Mouse (Mus musculus) embryonic facial prominence, embryonic 11.5 days (tissue): ENCODE measurements around the gene Synpo2l. TPM values are rescaled to one million over a fixed set of nuclear protein-coding genes. Genes with fewer than 3 reads are reported as not detected.

Experiments
- ATAC-seq: fragments of 200-750 bp; cut with Nextera tagmentation; replicated peaks from 2 replicates; pipeline ENCODE4 v1.8.0; 2017; ENCODE audit warnings: low read depth; ENCODE audit not compliant: insufficient number of reproducible peaks, low FRiP score, low TSS enrichment
- DNase-seq: peaks from one replicate; pipeline ENCODE4 v3.0.0-alpha.2; 2015; ENCODE audit warnings: low spot score
- H3K27ac ChIP-seq: fragments of 300-500 bp; sonication (generic); replicated peaks from 2 replicates; pipeline ENCODE4 v1.5.1; 2014; ENCODE audit warnings: mild to moderate bottlenecking, low read depth, low read length, control low read depth
- H3K27me3 ChIP-seq: fragments of 300-500 bp; sonication (generic); 2 replicates; pipeline ENCODE4 v1.6.1; 2014; ENCODE audit warnings: mild to moderate bottlenecking, low read length, moderate library complexity, mixed read lengths; ENCODE audit not compliant: control insufficient read depth, insufficient read depth
- H3K36me3 ChIP-seq: fragments of 300-500 bp; sonication (generic); replicated peaks from 2 replicates; pipeline ENCODE4 v1.6.1; 2014; ENCODE audit warnings: low read depth, mild to moderate bottlenecking, low read length, moderate library complexity, mixed read lengths; ENCODE audit not compliant: control insufficient read depth, insufficient read depth
- H3K4me1 ChIP-seq: fragments of 300-500 bp; sonication (generic); 2 replicates; pipeline ENCODE4 v1.6.1; 2014; ENCODE audit warnings: low read length, mixed read lengths; ENCODE audit not compliant: control insufficient read depth, insufficient read depth
- H3K4me2 ChIP-seq: fragments of 300-500 bp; sonication (generic); 2 replicates; pipeline ENCODE4 v1.6.1; 2014; ENCODE audit warnings: low read depth, mild to moderate bottlenecking, control low read depth, low read length, moderate library complexity
- H3K4me3 ChIP-seq: fragments of 300-500 bp; sonication (generic); 2 replicates; pipeline ENCODE4 v1.5.1; 2014; ENCODE audit warnings: low read depth, low read length, control low read depth
- H3K9ac ChIP-seq: fragments of 300-500 bp; sonication (generic); replicated peaks from 2 replicates; pipeline ENCODE4 v1.6.1; 2014; ENCODE audit warnings: mild to moderate bottlenecking, control low read depth, low read length
- H3K9me3 ChIP-seq: fragments of 300-500 bp; sonication (generic); replicated peaks from 2 replicates; pipeline ENCODE4 v1.6.1; 2016; ENCODE audit warnings: mild to moderate bottlenecking, low read length, inconsistent platforms, mixed read lengths; ENCODE audit not compliant: control insufficient read depth
- WGBS: fragments of 180-500 bp; shearing (Covaris S2); extraction: QIAGEN DNeasy Blood & Tissue Kit; methylation state at CpG from one replicate; pipeline ENCODE4 v1.1.7; 2014; 5-methylcytosine and 5-hydroxymethylcytosine counted together
- polyA plus RNA-seq: library from polyadenylated mRNA; unstranded; fragments of >200 nt; fragmentation: Nextera tagmentation; extraction: Ambion mirVana; gene quantifications from 2 replicates; pipeline ENCODE4 v1.2.1, GENCODE M21; 2014

Synpo2l gene
- polyA plus RNA-seq, 1 experiment from 2014 or later = 2.2 TPM

DNA sequence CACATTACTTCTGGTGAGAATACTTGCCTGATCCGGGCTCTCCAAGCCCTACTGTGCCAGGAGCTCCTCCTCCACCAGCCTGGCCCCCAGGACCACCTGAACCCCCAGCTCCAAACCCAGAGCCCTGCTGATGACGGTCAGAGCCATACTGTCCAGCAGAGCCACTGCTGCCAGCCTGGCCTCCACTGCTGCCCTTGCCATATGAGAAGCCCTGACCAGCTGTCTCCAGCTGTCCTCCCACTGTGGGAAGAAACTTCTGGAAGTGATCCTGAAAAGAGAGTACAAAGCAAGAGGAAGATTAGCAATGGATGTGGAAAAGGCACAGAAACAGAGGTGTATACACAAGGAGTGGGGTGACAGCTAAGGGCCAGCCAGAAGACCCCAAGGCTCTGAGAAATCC is 17.2 kb downstream of the Synpo2l start:
- H3K36me3 ChIP-seq = no peaks in the 10 kb centered on the region
- H3K4me1 ChIP-seq = no peaks in the 10 kb centered on the region
- H3K27ac ChIP-seq = no peak overlapping the region
- H3K27me3 ChIP-seq = no peaks in the 10 kb centered on the region
- DNase-seq (no peak), ATAC-seq (no peak)
- 77% methylated on average over 2 of the region's 2 CpGs for WGBS
- no peaks in the 10 kb centered on the region for H3K9me3 ChIP-seq
- no peak overlapping the region for H3K4me2 ChIP-seq
- no peak overlapping the region for H3K4me3 ChIP-seq
- no peak overlapping the region for H3K9ac ChIP-seq

DNA sequence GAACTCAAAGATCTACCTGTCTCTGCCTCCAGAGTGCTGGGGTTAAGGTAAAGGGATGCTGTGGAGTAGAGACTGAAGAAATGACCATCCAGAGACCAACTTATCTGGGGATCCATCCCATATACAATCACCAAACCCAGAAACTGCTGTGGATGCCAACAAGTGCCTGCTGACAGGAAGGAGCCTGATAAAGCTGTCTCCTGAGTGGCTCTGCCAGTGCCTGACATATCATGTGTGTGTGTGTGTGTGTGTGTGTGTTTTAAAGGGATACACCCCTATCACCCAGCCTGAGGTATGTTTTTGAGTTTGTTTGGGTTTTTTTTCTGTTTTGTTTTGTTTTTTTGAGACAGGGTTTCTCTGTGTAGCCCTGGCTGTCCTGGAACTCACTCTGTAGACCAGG is 21.8 kb downstream of the Synpo2l start:
- Histone ChIP-seq H3K27ac (no peak overlapping the region), H3K36me3 (no peaks in the 10 kb centered on the region), H3K4me3 (no peak overlapping the region), H3K4me2 (no peak overlapping the region), H3K4me1 (no peaks in the 10 kb centered on the region), H3K9me3 (no peaks in the 10 kb centered on the region), H3K27me3 (no peaks in the 10 kb centered on the region), H3K9ac (no peak overlapping the region)
- no peak for ATAC-seq
- DNase-seq = no peak

DNA sequence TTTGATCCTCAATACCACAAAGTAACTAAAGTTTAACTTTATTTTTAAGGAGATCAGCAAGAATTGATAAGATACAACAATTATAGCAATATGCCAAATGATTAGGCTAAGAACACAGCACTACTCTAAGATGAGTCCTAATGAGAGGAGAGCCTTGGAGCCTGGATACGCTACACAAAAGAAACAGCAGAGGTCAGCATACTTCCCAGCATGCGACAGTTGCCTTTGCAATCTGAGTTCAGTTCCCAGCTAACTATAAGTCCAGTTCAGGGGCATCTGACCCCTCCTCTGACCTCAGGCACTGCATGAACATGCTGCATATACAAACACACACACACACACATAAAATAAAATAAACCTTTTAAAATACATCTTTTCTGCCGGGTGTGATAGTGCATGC is 22.6 kb downstream of the Synpo2l start:
- no peak for DNase-seq
- Histone ChIP-seq H3K36me3 (no peaks in the 10 kb centered on the region), H3K9me3 (no peaks in the 10 kb centered on the region), H3K9ac (no peak overlapping the region), H3K4me1 (no peaks in the 10 kb centered on the region), H3K27me3 (no peaks in the 10 kb centered on the region), H3K27ac (no peak overlapping the region), H3K4me2 (no peak overlapping the region), H3K4me3 (no peak overlapping the region)
- no peak for ATAC-seq
- WGBS = 28% methylated on average over 3 of the region's 3 CpGs

DNA sequence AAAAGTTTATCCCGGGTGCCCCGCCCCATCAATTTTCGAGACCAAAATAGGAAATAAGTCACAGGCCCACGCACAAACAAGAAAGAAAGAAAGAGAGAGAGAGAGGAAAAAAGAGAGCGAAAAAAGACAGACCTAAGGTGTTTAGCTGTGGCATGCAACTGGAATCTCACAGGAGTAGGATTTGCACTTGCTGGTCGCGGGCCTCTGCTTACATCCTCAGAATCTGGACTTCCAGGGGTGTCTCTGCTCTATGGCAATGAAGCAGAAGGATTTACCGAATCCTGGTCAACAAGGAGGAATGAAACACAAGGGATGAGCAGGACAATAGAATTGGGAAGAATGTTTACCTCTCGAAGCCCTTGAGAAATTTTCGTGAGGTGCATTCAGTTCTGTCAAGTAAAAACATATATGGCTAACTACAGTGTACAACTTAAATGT is 26.7 kb downstream of the Synpo2l start:
- Histone ChIP-seq H3K9me3 (no peaks in the 10 kb centered on the region), H3K27me3 (no peaks in the 10 kb centered on the region), H3K36me3 (no peaks in the 10 kb centered on the region), H3K9ac (peak overlapping the region; percentile 96), H3K4me3 (peak overlapping the region; percentile 77), H3K4me2 (peak overlapping the region; percentile 71), H3K4me1 (no peaks in the 10 kb centered on the region), H3K27ac (peak overlapping the region; percentile 90)
- DNase-seq (no peak), ATAC-seq (no peak)
- WGBS = 19% methylated on average over 10 of the region's 10 CpGs

DNA sequence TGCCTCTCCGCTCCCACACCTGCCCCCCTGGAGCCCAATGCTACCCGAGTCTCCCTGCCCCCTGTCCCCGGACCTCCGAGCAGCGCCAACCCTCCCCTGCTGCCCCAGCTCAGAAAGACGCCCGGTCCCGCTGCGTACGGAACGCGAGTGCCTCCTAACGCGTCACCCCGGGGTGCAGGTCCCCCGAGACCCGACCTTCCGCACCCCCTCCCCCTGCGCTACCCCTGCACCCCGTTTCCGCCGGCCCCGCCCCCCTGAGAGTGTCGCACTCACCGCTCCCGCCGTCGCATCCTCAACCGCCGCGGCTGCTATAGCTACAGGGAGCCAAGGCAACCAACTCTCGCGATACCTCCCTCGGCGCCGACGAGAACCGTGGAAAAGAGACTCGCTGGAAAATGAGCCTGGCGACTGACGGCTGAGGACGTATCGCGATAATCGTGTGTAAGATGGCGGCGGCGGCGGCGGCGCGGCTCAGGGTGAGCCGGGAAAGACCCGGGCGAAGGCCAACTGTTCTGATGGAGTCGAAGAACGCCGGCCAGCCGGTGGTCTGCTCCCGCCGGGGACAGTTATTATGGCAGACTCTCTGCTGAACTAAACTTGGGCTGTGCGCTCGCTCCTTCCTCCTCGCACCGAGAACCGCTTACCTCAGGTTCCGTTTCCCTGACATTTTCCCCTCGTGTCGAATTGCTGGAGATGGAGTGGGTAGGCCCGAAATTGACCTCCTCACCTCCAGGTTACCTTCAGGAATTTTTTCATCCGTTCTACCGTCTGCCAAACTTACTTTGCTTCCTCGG is 27.3 kb downstream of the Synpo2l start, which contains the start of gene Usp54:
Gene Usp54, minus strand, starts transcription at position 420 of the 794 bp plus-strand sequence.
- WGBS = under 1% methylated on average over 73 of the region's 73 CpGs

DNA sequence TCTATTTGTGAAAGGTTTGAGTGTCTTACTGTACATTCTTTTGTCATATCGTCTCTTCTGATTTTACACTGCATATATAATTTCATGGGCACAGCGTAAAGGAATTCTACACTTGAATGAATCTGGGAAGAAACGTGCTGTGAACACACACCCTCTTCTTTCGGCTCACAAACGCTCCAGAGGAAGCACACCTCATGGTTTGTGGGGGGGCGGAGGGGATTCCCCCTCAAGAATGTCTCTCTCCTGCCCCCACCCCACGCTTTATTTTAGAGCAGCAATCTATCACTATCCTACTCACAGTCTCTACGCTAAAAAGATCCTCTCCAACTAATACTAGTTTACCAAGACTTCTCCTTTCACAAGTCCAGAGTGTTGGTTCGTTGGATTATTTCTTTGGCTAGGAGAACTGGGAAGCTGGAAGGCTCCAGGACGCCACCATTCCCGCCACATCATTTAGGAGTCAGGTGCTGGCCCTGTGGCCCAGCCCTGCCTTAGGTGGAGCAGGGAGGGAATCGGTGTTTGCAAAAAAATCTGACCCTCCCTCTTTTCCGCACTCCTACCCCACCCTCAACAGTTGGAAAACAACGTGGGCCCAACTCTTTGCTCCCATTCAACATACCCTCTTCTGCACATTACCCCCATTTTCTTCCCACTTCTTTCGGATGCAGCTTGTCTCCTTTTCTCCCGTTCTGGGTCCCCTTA is 28.1 kb downstream of the Synpo2l start:
- ATAC-seq (peak; percentile 45; the same call in 1 of the 2 replicates), DNase-seq (peak; percentile 48)
- Histone ChIP-seq H3K27ac (no peak overlapping the region; the same call in 1 of the 2 replicates), H3K4me3 (peak overlapping the region; percentile 77), H3K9me3 (no peaks in the 10 kb centered on the region), H3K36me3 (no peaks in the 10 kb centered on the region), H3K27me3 (no peaks in the 10 kb centered on the region), H3K4me1 (no peaks in the 10 kb centered on the region), H3K4me2 (peak overlapping the region; percentile 71), H3K9ac (peak overlapping the region; percentile 96)
- WGBS = 2% methylated on average over 16 of the region's 16 CpGs

More for the DNA sequence above, 27.3 kb downstream of the Synpo2l start, which contains the start of gene Usp54:
- H3K9ac ChIP-seq = peak within 1 kb of the TSS; percentile 96
- no peaks in the 10 kb centered on the region for H3K27me3 ChIP-seq
- no peaks in the 10 kb centered on the region for H3K36me3 ChIP-seq
- no peaks in the 10 kb centered on the region for H3K4me1 ChIP-seq
- H3K4me3 ChIP-seq = peak within 1 kb of the TSS; percentile 77
- peak within 1 kb of the TSS; percentile 71 for H3K4me2 ChIP-seq
- H3K9me3 ChIP-seq = no peaks in the 10 kb centered on the region
- DNase-seq (peak; percentile 99), ATAC-seq (peak; percentile 92)
- peak within 1 kb of the TSS; percentile 90 for H3K27ac ChIP-seq

DNA sequence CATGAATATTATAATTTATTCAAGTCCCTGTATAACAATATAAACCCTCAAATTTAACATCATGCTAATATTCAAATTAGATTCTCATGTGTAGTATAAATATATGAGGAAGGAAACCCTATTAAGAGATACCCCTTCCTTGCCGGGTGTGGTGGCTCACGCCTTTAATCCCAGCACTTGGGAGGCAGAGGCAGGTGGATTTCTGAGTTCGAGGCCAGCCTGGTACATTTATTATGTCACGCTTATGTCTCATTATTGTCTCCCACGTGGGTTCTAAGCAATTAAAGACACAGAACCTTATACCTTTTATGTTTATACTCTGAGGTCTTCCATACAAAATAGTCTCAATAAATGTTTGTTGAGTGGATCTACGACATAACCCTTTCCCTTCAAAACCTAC is 29.5 kb downstream of the Synpo2l start:
- Histone ChIP-seq H3K9ac (no peak overlapping the region), H3K4me1 (no peaks in the 10 kb centered on the region), H3K9me3 (no peaks in the 10 kb centered on the region), H3K27ac (no peak overlapping the region), H3K27me3 (no peaks in the 10 kb centered on the region), H3K36me3 (no peaks in the 10 kb centered on the region), H3K4me2 (no peak overlapping the region), H3K4me3 (no peak overlapping the region)
- no peak for ATAC-seq
- 89% methylated on average over 6 of the region's 6 CpGs for WGBS
- DNase-seq = no peak
